Mouse (Mus musculus): ENCODE measurements at regions not wholly inside any gene's neighbourhood (a gene's known extent, or its start where the extent isn't known, plus 50 kb on each side); places are given as distances from the start of the nearest gene placed in this dataset.
A peak's percentile ranks its signal among the peaks of the same experiment; 100 is the strongest.

DNA sequence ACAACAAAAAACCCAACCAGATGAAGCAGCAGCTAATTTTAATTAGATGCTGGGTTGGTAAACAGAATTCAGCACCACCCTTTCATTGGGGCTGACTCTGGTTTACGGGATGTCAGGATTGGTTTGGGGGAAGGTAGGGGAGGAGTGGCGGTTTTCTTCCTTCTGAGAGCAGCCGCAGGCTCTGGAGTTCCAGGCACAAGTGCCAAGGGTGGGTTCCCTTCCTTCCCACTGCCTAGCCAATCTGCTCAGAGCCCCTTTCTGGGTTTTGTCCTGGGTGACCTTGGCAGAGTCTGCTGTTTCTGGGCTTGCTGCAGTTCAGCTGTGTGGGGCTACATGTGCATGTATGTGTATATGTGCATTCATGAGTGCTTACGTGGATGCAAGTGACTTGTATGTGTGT, 260.5 kb upstream of the Gm4791 start:
- no peak for DNase-seq (ENCODE audit: low read depth, low spot score)

- no peak for DNase-seq (ENCODE audit: low read depth, low spot score)
Observed at GRCm38 (mm10) chr9:46737446-46737845, 261.1 kb upstream of the Gm4791 start.

DNA sequence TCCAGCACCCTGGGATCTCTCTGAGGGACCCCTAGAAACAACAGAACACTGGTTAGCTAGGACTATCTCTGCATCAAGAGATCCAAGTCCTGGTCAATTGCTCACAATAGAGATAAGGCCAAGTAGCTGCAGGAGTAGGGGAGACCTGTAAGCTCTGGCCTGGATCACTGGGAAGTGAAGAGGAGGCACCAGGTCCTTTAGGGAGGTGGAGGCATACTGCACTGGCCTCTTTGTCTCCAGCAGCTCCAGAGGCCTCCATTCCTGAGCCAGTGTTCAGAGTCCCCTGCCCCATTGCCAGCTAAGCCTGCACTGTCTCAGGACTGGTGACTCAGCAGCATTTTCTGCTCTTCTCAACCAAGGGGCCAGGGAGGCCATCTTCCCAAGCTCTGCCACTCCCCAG, 262.3 kb upstream of the Gm4791 start:
- no peak for DNase-seq (ENCODE audit: low read depth, low spot score)

DNA sequence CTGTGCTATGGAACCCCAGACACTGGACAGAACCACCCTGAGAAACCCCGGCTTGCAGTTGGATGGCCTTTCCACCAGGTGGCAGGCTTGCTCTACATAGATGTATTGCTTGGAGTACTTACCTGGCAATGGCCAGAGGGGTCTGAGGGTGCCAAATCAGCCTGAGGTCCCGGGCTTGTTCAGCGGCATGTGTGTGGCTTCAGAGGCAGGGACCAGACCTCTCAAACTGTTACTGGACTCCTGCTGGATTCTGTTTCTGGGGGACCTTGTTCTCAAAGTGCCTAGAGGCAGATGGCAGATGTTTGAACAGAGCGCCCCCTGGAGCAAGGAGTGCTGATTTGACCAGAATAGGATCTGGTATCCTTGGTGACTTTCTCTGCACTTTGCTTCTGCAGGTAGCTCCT, 262.9 kb upstream of the Gm4791 start:
- peak; percentile 82 for DNase-seq (ENCODE audit: low read depth, low spot score)

DNA sequence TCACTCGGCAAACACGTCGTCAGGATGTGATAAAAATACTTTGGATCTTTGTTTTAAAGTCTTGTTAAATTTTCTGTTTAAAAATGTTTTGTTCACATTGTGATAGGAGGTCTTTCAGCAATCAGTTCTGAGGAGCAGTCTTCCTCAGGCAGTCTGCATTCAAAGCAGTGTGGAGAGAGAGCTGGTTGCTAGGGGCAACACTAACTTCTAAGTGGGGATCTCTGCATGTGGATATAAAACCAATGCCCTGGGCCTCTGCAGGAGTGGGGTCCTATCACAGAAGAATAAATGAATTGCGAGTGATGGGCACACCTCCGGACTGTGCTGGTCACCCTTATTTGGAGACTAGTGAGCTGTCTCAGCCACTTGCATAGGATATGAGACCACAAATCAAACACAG, 270.1 kb upstream of the Gm4791 start:
- DNase-seq (ENCODE audit: low read depth, low spot score): no peak

- no peak for DNase-seq (ENCODE audit: low read depth, low spot score)
Observed at GRCm38 (mm10) chr9:46724231-46724630, 274.3 kb upstream of the Gm4791 start.

GRCm38 (mm10) chr9:46713415-46713814, 285.1 kb upstream of the Gm4791 start:
- no peak for DNase-seq (ENCODE audit: low read depth, low spot score)

- DNase-seq (ENCODE audit: low read depth, low spot score): no peak
Observed at GRCm38 (mm10) chr9:46704151-46704905, 294.2 kb upstream of the Gm4791 start.

DNA sequence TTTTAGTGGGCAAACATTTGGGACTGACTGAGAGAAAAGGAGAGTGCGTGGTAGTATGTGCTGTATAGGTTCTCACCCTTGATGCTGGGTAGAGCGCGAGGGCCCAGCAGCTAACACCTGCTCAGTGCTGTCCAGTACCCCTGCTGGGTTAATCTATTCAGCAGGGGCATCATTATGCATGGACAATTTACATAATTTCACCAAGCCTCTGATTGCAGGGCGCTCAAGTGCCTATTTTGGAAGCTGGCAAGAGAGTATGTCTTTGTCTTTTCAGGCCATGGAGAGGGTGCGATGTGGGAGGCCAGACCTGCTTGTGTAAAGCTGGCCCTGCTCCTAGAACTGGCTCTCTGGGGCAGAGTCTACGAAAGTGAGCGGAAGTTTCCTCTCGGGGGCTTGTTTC, 294.9 kb upstream of the Gm4791 start:
- no peak for DNase-seq (ENCODE audit: low read depth, low spot score)

DNA sequence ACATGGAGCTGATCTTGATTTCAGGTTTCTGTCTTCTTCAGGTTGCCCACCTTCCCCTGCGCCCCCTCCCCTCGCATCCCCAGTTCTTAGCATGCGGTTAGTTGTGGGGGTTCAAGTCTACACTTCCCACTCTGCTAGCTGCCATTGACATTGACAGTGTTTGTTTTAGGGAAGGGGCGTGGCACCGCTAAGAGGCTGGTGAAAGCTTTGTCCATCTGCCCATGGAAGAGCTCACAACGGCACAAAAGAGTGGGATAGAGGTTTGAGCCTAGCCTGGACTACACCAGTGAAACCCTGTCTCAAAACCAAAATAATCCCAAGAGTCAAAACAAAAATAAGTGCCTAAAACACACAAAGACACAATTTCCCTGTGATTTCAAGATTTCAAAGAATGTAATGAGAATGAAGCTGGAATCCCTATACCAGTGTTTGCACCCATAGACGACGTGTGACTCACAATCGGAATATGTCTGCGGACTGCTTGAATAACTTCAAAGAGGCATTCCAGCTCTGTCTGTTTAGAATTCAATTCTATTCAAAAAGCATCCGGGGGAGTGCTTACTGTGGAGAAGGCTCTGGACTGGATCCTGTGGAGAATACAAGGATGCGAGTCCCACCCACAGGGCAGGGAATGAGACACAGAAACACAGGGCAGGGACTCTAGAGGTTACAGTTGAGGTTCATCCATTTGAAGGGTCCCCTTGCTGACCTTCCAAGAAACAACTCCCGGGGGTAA, 295.5 kb upstream of the Gm4791 start:
- no peak for DNase-seq (ENCODE audit: low read depth, low spot score)

DNA sequence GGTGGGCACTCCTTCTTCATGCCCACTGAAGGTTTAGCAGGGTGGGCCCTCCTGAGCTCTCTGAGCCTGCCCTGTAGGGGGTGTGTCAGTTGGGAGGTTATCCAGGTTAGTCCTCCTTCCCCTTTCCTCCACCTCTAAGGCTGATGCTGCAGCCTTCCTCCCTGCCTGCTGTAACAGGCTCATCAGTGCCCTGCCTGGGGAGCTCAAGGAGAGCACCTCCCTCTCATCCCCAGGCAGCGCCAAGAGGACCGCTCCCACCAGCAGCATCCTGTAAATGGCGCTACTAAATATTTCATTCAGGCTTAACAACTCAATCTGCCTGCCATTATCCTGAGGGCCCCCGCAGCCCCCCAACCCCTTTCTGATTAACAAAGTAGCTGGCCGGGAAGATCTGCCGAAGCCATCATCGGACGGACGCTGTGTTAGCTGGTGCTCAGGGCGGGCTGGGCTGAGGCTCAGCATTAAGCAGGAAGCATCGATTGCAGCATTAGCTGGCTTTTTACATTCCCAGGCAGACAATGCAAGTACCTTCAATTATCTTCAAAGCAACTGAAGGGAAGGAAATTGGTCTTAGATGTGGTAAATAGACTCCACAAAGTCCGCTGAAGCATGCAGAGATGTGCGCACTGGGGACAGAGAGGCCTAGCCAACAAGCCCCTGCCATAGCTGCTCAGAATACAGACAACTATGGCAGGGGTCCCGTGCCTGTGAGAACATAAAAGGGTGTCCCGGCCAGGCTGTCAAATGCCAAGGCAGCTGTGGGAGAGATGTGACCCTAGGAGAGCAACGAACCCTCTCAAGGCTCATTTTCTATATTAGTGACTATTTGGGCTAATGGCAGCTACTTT, 296.3 kb upstream of the Gm4791 start:
- no peak for DNase-seq (ENCODE audit: low read depth, low spot score)

DNA sequence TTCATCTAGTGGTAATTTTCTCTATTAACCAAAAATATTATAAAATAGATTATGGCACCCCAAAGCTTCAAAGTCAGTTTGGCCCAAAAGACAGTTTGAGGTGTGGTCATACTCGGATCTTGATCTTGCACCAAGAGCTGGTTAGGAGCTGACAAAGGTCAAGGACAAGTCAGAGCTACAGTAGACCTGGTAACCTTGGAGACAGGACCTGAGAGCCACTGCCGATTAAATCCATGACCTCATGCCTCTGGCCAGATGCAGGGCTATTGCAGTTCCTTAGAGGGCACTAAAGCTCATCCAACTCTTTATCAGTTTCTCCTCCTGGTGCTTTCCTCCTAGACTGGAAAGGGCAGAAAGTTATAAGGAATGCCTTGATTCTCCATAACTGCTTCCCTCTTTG, 302.4 kb upstream of the Gm4791 start:
- DNase-seq (ENCODE audit: low read depth, low spot score): no peak

DNA sequence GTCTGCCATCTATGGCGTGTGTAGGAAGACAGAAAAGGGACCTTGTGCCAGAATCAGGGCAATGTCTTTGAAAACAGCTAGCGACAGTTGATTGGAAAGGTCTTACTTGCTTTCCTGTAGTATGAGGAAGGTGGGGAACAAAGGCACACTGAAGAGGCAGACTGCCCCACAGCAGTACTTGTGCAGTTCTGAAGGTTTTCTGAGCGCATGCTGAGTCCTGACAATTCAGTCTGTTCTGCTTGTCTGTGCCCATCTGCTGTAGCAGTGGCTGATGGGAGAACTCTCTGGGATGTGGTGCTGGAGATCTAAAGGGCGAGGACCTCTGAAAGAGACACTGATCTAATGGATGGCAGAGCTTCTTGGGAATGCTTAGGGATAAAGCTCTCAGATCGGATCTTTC, 309.2 kb upstream of the Gm4791 start:
- no peak for DNase-seq (ENCODE audit: low read depth, low spot score)

DNA sequence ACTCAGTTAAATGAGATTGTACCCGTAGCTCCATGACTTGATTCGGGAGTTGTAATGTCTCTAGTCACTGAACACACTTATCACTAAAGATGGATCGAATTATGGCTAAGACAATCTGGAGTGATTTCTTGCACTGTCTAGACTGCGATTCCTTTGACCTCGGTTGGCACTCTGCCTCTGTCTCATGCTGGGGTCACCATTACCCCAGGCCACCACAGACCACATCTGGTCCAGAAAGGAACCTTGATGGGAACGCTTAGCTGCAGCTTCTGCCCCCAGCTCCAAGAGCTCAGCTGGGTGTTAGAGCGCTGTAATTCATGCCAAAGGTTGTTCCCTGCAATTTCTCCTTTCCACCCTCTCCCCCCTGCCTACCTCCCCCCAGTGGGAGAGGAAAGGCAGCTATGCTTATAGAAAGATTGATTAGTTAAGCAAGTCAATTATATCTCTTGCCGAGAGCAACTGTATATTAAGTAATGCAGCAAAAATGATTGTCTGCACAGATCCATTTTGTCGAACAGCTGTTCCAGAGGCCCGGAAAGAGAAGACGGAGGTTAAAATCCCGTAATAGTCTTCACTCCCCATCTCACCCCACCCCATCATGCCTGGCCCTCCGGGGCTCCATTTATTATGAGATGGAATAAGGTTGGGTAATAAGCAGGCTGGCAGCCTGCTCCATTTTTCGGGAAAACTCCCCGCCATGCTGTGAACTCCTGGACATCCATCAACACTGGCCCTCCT, 314.3 kb upstream of the Gm4791 start:
- DNase-seq (ENCODE audit: low read depth, low spot score): no peak

GRCm38 (mm10) chr9:46672050-46672449, 326.5 kb upstream of the Gm4791 start:
- peak; percentile 65 for DNase-seq (ENCODE audit: low read depth, low spot score)

DNA sequence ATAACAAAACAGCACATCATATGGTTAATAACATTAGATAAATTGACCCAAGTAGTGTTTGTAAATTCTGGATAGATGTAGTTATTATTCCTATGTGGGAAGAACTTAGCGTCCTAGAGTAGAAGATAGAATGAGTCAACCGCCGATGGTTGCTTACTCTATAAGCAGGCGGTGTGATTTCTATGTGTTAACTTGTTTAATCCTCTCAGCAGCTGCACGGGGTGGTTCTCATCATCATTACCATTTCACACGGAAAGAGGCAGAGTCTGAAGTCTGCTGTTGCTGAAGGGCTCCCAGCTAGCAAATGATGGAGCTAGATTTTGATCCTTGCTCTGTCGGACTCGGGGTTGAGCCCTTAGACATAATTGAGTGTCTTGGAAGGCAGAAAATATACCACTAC, 334.6 kb upstream of the 4931429L15Rik start:
- DNase-seq (ENCODE audit: low read depth, low spot score): no peak

DNA sequence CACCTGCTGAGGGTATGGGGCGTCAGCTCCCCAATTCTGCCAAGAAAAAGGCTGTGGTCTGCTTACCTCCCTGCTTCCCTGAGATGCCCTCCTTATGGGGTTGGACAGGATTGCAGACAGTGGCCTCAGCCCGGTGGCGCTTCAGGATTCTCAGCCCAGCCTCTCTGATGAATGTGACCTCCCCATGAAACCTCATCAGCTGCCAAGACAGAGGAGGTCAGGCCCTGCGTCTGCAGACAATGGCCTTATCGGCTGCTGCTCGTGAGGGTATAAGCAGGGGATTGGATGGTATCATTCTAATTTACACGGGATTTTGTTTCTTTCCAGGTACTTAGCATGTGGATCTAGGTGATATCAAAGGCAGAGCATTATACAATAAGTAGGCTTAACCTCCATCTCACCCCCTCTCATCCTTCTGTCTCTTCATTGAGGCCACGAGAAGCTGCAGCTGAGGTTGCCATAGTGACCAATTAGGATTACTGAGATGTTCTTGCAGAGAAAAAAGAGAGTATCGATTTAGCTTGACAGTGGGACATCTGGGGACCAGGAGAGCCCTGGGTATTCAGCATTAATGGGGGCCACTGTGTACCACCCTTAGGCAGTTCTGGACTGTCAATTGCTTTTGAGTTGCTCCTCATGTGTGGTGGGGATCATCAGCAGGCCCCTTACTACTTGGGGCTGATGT, 327.6 kb upstream of the 4931429L15Rik start:
- DNase-seq (ENCODE audit: low read depth, low spot score): no peak

- peak; percentile 57 for DNase-seq (ENCODE audit: low read depth, low spot score)
Observed at GRCm38 (mm10) chr9:46645469-46645884, 325.7 kb upstream of the 4931429L15Rik start.

DNA sequence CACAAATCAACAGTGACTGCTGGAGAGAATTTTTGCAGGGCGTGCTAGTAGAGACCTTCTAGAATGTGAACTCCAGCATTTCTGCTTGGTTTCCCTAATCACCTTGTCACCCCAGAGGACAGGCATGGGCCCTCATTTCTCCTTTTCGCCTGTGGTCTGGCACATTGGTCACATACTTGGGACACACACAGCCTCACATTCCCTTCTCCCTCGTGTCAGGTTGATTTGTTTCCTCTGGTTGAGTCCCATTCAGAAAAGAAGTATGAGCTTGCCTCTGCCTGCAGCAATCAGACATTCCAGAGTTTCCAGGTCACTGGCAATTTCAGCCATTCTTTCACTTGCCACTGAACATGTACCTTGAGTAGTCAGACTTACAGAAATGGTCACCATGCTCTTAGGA, 323.8 kb upstream of the 4931429L15Rik start:
- DNase-seq (ENCODE audit: low read depth, low spot score): no peak

DNA sequence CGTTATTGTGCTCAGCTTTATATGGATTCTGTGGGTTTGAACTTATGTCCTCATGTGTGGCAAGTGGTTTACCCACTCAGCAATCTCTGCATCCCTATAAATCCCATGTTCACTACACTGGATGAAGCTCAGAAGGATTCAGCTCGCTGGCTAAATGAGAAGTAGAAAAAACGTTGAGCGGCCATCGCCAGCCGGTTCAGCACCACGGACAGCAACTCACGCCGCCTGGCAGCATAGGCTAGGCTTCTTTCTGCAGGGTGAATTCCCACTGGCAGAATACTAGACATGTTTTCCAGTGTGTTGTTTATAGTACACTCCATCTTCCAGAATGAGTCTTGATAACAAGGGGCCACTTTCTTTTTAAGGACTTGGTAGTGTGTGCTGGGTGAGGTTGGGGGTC, 322.9 kb upstream of the 4931429L15Rik start:
- peak; percentile 78 for DNase-seq (ENCODE audit: low read depth, low spot score)
